Mouse (Mus musculus): ENCODE results near the gene Wdr25. TPM values are rescaled to one million over a fixed set of nuclear protein-coding genes. Genes with fewer than 3 reads are reported as not detected.
A peak's percentile ranks its signal among the peaks of the same experiment; 100 is the strongest.

The Wdr25 gene
- polyA plus RNA-seq, 1 experiment from 2014 or later = 5.8 TPM

- Histone ChIP-seq H3K4me3 (peak overlapping the region; percentile 65), H3K4me2 (peak overlapping the region; percentile 96), H3K27me3 (replicated peaks) (peaks cover 59% of the 10 kb centered on the region), H3K27ac (ENCODE audit: poor library complexity, severe bottlenecking) (no peak overlapping the region), H3K9me3 (replicated peaks) (no peaks in the 10 kb centered on the region), H3K9ac (peak overlapping the region; percentile 81), H3K4me1 (replicated peaks) (peaks cover 8% of the 10 kb centered on the region; the same call in 1 of the 2 replicates), H3K36me3 (no peaks in the 10 kb centered on the region)
- peak; percentile 85 for ATAC-seq (ENCODE audit: insufficient number of reproducible peaks, low FRiP score)
- 4% methylated on average over 59 of the region's 59 CpGs for WGBS
Measured at GRCm38 (mm10) chr12:109067561-109068135, 174.2 kb downstream of the Wdr25 start.

DNA sequence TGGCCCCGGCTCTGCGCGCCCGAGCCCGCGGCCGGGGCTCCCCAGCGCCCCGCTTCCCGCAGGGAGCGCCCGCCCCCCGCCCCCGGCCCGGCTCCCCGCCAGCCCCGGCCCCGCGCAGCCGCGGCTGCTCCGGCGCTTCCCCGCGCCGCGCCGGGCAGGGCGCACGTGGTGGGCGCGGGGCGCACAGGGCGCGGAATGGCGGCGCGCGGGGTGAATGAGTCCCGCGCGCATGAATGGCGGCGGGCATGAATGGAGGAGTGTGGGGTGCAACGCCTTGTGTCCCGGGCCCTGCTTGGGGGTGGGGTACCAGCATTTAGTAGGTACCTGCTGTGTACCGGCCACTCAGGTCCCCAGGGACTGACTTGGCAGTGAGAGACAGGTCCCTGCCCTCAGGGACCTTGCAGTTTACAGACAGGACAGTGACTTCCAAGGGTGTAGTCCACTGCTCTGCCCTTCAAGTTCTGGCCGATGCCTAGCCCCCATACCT lies 174.8 kb downstream of the Wdr25 start, which contains the start of gene Begain:
TSS of gene Begain (minus strand) at position 51 of the 487 bp plus-strand sequence.
- H3K9ac ChIP-seq = peak within 1 kb of the TSS; percentile 81
- H3K27ac ChIP-seq (ENCODE audit: poor library complexity, severe bottlenecking) = no peak within 1 kb of the TSS
- no peaks in the 10 kb centered on the region for H3K36me3 ChIP-seq
- H3K9me3 ChIP-seq (replicated peaks) = no peaks in the 10 kb centered on the region
- WGBS = 7% methylated on average over 36 of the region's 48 CpGs
- ATAC-seq (ENCODE audit: insufficient number of reproducible peaks, low FRiP score) = no peak; the same call in 1 of the 2 replicates
- H3K27me3 ChIP-seq (replicated peaks) = peaks cover 62% of the 10 kb centered on the region
- peaks cover 8% of the 10 kb centered on the region; the same call in 1 of the 2 replicates for H3K4me1 ChIP-seq (replicated peaks)
- H3K4me3 ChIP-seq = peak within 1 kb of the TSS; percentile 65
- peak within 1 kb of the TSS; percentile 96 for H3K4me2 ChIP-seq

GRCm38 (mm10) chr12:109068738-109069137 lies 175.3 kb downstream of the Wdr25 start:
- H3K27ac ChIP-seq (ENCODE audit: poor library complexity, severe bottlenecking) = no peak overlapping the region
- WGBS = 46% methylated on average over 7 of the region's 7 CpGs
- H3K9ac ChIP-seq = no peak overlapping the region
- peak overlapping the region; percentile 65 for H3K4me3 ChIP-seq
- H3K4me1 ChIP-seq (replicated peaks) = peaks cover 8% of the 10 kb centered on the region; the same call in 1 of the 2 replicates
- no peak for ATAC-seq (ENCODE audit: insufficient number of reproducible peaks, low FRiP score)
- H3K36me3 ChIP-seq = no peaks in the 10 kb centered on the region
- no peaks in the 10 kb centered on the region for H3K9me3 ChIP-seq (replicated peaks)
- H3K4me2 ChIP-seq = peak overlapping the region; percentile 96
- peaks cover 61% of the 10 kb centered on the region for H3K27me3 ChIP-seq (replicated peaks)

GRCm38 (mm10) chr12:109069751-109070150 lies 176.3 kb downstream of the Wdr25 start:
- Histone ChIP-seq H3K27me3 (replicated peaks) (peaks cover 54% of the 10 kb centered on the region), H3K36me3 (no peaks in the 10 kb centered on the region), H3K9me3 (replicated peaks) (no peaks in the 10 kb centered on the region), H3K4me1 (replicated peaks) (peaks cover 8% of the 10 kb centered on the region; the same call in 1 of the 2 replicates), H3K27ac (ENCODE audit: poor library complexity, severe bottlenecking) (no peak overlapping the region), H3K9ac (no peak overlapping the region), H3K4me3 (no peak overlapping the region), H3K4me2 (no peak overlapping the region)
- no peak for ATAC-seq (ENCODE audit: insufficient number of reproducible peaks, low FRiP score)
- 35% methylated on average over 2 of the region's 2 CpGs for WGBS

DNA sequence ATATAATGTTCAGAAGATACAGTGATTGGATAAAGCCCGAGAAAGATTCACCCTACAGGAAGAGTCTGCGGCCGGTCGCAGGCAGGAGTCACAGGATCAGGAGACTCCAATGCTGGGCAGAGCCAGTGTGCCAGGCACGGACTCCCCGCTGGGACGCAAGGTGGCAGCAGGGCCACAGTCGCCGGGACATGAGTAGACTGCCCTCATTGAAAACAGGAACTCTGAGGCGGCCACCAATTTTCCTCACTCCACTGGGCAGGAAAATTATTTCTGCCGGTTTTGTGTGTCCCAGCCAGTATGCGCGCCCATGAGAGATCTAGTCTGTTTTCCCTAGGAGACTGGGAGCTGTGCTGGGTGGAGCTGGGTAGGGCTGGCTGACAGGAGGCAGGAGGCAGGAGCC lies 177.8 kb downstream of the Wdr25 start:
- WGBS = 82% methylated on average over 13 of the region's 13 CpGs
- no peak overlapping the region for H3K27ac ChIP-seq (ENCODE audit: poor library complexity, severe bottlenecking)
- no peak for ATAC-seq (ENCODE audit: insufficient number of reproducible peaks, low FRiP score)

DNA sequence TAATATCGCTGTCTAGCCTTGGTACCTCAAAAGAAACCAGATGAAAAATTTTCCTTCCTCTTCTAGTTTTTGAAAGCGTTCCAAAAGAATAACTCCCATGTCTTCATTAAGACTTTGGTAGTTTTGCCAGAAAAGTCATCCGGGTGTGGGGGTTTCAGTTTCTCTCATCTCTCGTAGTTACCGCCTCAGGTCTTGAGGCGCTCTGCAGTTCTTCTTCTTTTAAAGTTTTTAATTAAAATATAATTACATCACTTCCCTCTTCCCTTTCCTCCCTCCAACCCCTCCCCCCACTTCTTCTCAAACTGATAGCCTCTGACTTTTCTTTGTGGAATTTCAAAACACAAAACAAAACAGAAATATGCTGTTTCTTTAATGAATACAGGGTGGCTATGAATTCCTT lies 180.7 kb downstream of the Wdr25 start:
- H3K36me3 ChIP-seq = no peaks in the 10 kb centered on the region
- H3K27ac ChIP-seq (ENCODE audit: poor library complexity, severe bottlenecking) = no peak overlapping the region
- peaks cover 30% of the 10 kb centered on the region for H3K27me3 ChIP-seq (replicated peaks)
- no peak overlapping the region for H3K4me2 ChIP-seq
- WGBS = 78% methylated on average over 6 of the region's 6 CpGs
- ATAC-seq (ENCODE audit: insufficient number of reproducible peaks, low FRiP score) = no peak
- no peak overlapping the region for H3K9ac ChIP-seq
- H3K4me3 ChIP-seq = no peak overlapping the region
- no peaks in the 10 kb centered on the region for H3K9me3 ChIP-seq (replicated peaks)
- no peaks in the 10 kb centered on the region for H3K4me1 ChIP-seq (replicated peaks)

More for the DNA sequence above, 177.8 kb downstream of the Wdr25 start:
- Histone ChIP-seq H3K36me3 (no peaks in the 10 kb centered on the region), H3K4me3 (no peak overlapping the region), H3K9ac (no peak overlapping the region), H3K9me3 (replicated peaks) (no peaks in the 10 kb centered on the region), H3K4me1 (replicated peaks) (peaks cover 8% of the 10 kb centered on the region; the same call in 1 of the 2 replicates), H3K27me3 (replicated peaks) (peaks cover 45% of the 10 kb centered on the region), H3K4me2 (no peak overlapping the region)

DNA sequence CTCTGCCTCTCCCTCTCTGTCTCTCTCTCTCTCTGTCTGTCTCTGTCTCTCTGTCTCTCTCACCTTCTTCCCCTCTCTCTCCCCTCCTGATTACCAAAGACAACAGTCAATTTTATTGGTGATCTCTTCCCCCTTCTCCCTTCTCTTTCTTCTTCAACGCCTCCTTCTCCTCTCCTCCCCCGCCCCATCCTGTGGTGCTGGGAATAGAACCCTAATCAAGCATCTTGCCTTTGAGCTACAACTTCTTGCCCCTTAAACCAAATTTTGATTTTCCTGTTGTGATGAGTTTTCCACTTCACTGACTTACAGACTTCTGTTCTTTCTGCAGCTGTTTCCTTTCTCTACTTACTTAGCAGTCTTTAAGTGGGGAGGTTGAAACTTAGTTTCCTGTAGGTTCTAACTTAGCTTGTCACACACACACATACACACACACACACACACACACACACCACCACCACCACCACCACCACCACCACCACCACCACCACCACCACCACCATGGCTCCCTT lies 181.4 kb downstream of the Wdr25 start:
- no peaks in the 10 kb centered on the region for H3K4me1 ChIP-seq (replicated peaks)
- 68% methylated on average over 2 of the region's 2 CpGs for WGBS
- no peak overlapping the region for H3K27ac ChIP-seq (ENCODE audit: poor library complexity, severe bottlenecking)
- peaks cover 23% of the 10 kb centered on the region for H3K27me3 ChIP-seq (replicated peaks)
- H3K36me3 ChIP-seq = no peaks in the 10 kb centered on the region
- H3K9ac ChIP-seq = no peak overlapping the region
- H3K4me2 ChIP-seq = no peak overlapping the region
- H3K9me3 ChIP-seq (replicated peaks) = no peaks in the 10 kb centered on the region
- no peak overlapping the region for H3K4me3 ChIP-seq
- no peak for ATAC-seq (ENCODE audit: insufficient number of reproducible peaks, low FRiP score)

DNA sequence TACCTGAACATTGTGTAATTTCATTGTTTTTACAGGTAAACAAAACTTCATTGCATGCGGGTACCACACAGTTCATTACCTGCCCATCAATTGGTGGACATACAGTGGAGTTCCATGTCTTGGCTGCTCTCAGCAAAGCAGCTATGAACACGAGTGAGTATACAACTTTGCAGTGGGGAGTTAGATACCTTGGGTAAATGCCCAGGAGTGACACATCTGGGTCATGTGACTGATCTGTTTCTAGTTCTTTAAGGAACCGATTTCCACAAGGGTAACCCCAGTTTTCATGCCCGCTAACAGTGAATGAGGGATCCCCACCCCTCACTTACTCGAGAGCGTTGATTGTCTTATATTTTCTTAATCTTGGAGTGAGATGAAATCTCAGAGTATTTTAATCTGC lies 183.6 kb downstream of the Wdr25 start:
- WGBS = 78% methylated on average over 6 of the region's 6 CpGs
- Histone ChIP-seq H3K4me1 (replicated peaks) (no peaks in the 10 kb centered on the region), H3K36me3 (no peaks in the 10 kb centered on the region), H3K4me2 (no peak overlapping the region), H3K27ac (ENCODE audit: poor library complexity, severe bottlenecking) (no peak overlapping the region), H3K27me3 (replicated peaks) (peaks cover 7% of the 10 kb centered on the region; the same call in 1 of the 2 replicates), H3K9me3 (replicated peaks) (no peaks in the 10 kb centered on the region), H3K9ac (no peak overlapping the region), H3K4me3 (no peak overlapping the region)
- ATAC-seq (ENCODE audit: insufficient number of reproducible peaks, low FRiP score) = no peak

Other genes starting within 250 kb of the Wdr25 start
- gene Degs2, start 191.3 kb upstream of the Wdr25 start, polyA plus RNA-seq (2016; fragmentation: Nextera tagmentation; extraction: Ambion mirVana) = 0.64 and 1.0 TPM in 2 replicates
- gene Yy1, start 100.7 kb upstream of the Wdr25 start, polyA plus RNA-seq (2016; fragmentation: Nextera tagmentation; extraction: Ambion mirVana) = 16.0 and 18.8 TPM in 2 replicates
- 3.0 and 3.3 TPM in 2 replicates for gene Slc25a29, start 57.7 kb upstream of the Wdr25 start, polyA plus RNA-seq (2016; fragmentation: Nextera tagmentation; extraction: Ambion mirVana)
- gene Slc25a47, start 57.6 kb upstream of the Wdr25 start, polyA plus RNA-seq (2016; fragmentation: Nextera tagmentation; extraction: Ambion mirVana) = 5.2 and 5.4 TPM in 2 replicates
- 70.0 and 71.5 TPM in 2 replicates for gene Wars, start 543 bp downstream of the Wdr25 start, polyA plus RNA-seq (2016; fragmentation: Nextera tagmentation; extraction: Ambion mirVana)
- gene Begain, start 174.6 kb downstream of the Wdr25 start, polyA plus RNA-seq (2016; fragmentation: Nextera tagmentation; extraction: Ambion mirVana) = 1.4 and 1.8 TPM in 2 replicates

Measured in heart, embryonic 12.5 days (tissue).